Comparison of ENCODE assay signal across 8 mouse cellular contexts in genomic region chr12:111425789-111426460, GRCm38 (mm10). TPM values are rescaled to one million over a fixed set of nuclear protein-coding genes. Genes with fewer than 3 reads are reported as not detected.
DNase-seq lines count a peak whose midpoint lies in the region; ATAC-seq and TF ChIP-seq lines count a peak whose summit lies in the region.

No protein-coding gene starts in this region.

- no peaks in the 10 kb centered on the region for H3K27me3 ChIP-seq in Patski

- CTCF ChIA-PET in Patski (lab: Charles Lee) = interaction anchor here (0.7 to 12.6 kb wide), 23 partner anchors 12 to 111 kb away, joined by 3 to 144 read pairs (median 6); partner anchors contain the start of gene Gm266

- ATAC-seq in Patski = peak; percentile 17
- ATAC-seq in megakaryocyte, adult 5-6 weeks (ENCODE audit: poor library complexity, severe bottlenecking) = peak; percentile 73

- DNase-seq in Patski (ENCODE audit: low read depth, low spot score) = no peak
- DNase-seq in cerebellum, postnatal 25 days = peak; percentile 96 to 97
- peak; percentile 95 for DNase-seq in gastrocnemius, adult 18-20 months (ENCODE audit: low spot score)
- DNase-seq in hindlimb bud, embryonic 11.5 days (ENCODE audit: extremely low spot score, low read depth, low spot score) = peak; percentile 61
- DNase-seq in left cerebral cortex, adult 8-10 months (ENCODE audit: low spot score in 2 of 2) = peak; percentile 64 to 98
- DNase-seq in right cerebral cortex, adult 2 months (ENCODE audit: low spot score in 2 of 2) = peak; percentile 94 to 97
- peak; percentile 98 for DNase-seq in urinary bladder, postnatal 25 days (ENCODE audit: low spot score)

- in situ Hi-C loops in Patski (cut with MboI; ENCODE audit: low pct_unique_long_range_greater_than_20kb) = loop anchor here (5.0 kb wide), 1 partner anchor 41 kb away; no protein-coding TSS in a partner anchor

- POLR2A ChIA-PET in Patski (lab: Charles Lee) = interaction anchor here (0.6 kb wide), 2 partner anchors 78 to 628 kb away, joined by 3 read pairs; no protein-coding TSS in a partner anchor

- no peak for TF ChIP-seq CTCF in Patski (IDR thresholded peaks at IDR 0.05)

RNA-seq across cellular contexts. Expression of gene Exoc3l4, which starts 9.1 kb away (rescaled TPM):
- polyA plus RNA-seq in Patski (2021) = 8.5 TPM
- 1 to 10 TPM; 2.0 to 3.4 TPM for total RNA-seq in gastrocnemius, adult 18-20 months (2021)
- 1 to 10 TPM; 1.7 to 2.5 (median 2.0) TPM for total RNA-seq in left cerebral cortex, adult 8-10 months (2022)
- 0.39 and 1.1 TPM in 2 replicates for total RNA-seq in megakaryocyte, adult 5-6 weeks (2015)
- 0.29 TPM in 1 of 2 replicates, not detected in the other for total RNA-seq in megakaryocyte, adult 5-6 weeks (2017)

RNA-seq across cellular contexts. Expression of gene Tnfaip2, which starts 16.3 kb away (rescaled TPM):
- 57.5 TPM for polyA plus RNA-seq in Patski (2021)
- total RNA-seq in gastrocnemius, adult 18-20 months (2021) = 10 to 100 TPM; 38.8 to 52.9 TPM
- 1 to 10 TPM in 1 of 4 experiments, under 1 TPM in 3; 0.44 to 1.3 (median 0.68) TPM for total RNA-seq in left cerebral cortex, adult 8-10 months (2022)
- 42.7 and 43.7 TPM in 2 replicates for total RNA-seq in megakaryocyte, adult 5-6 weeks (2015)
- total RNA-seq in megakaryocyte, adult 5-6 weeks (2017) = 81.0 and 109 TPM in 2 replicates

RNA-seq across cellular contexts. Expression of gene Lbhd2, which starts 19.3 kb away (rescaled TPM):
- polyA plus RNA-seq in Patski (2021) = not detected
- total RNA-seq in gastrocnemius, adult 18-20 months (2021) = not detected
- 1 to 10 TPM; 2.4 to 4.8 (median 3.5) TPM for total RNA-seq in left cerebral cortex, adult 8-10 months (2022)
- not detected in 2 replicates for total RNA-seq in megakaryocyte, adult 5-6 weeks (2015)
- not detected in 2 replicates for total RNA-seq in megakaryocyte, adult 5-6 weeks (2017)

RNA-seq across cellular contexts. Expression of gene Cdc42bpb, which starts 48.4 kb away (rescaled TPM):
- 103 TPM for polyA plus RNA-seq in Patski (2021)
- 10 to 100 TPM; 17.3 to 21.2 TPM for total RNA-seq in gastrocnemius, adult 18-20 months (2021)
- total RNA-seq in left cerebral cortex, adult 8-10 months (2022) = 100 to 1,000 TPM; 123 to 157 (median 142) TPM
- total RNA-seq in megakaryocyte, adult 5-6 weeks (2015) = 22.0 and 24.6 TPM in 2 replicates
- total RNA-seq in megakaryocyte, adult 5-6 weeks (2017) = 12.4 and 14.2 TPM in 2 replicates

RNA-seq across cellular contexts. Expression of gene Gm266, which starts 59.7 kb away (rescaled TPM):
- polyA plus RNA-seq in Patski (2021) = 2.3 TPM
- under 1 TPM in 1 of 2 experiments, not detected in 1; 0.18 TPM for total RNA-seq in gastrocnemius, adult 18-20 months (2021)
- 1 to 10 TPM; 3.0 to 5.1 (median 3.8) TPM for total RNA-seq in left cerebral cortex, adult 8-10 months (2022)
- total RNA-seq in megakaryocyte, adult 5-6 weeks (2015) = not detected in 2 replicates
- total RNA-seq in megakaryocyte, adult 5-6 weeks (2017) = not detected in 2 replicates

Comparison
In these comparisons a context has a peak if more than half of its experiments do, and no peak if none do; other contexts are left out.
1. RNA of gene Tnfaip2, which starts 16.3 kb away (total RNA-seq): 42.7 to 109 TPM in megakaryocyte, adult 5-6 weeks and 38.8 to 52.9 TPM in gastrocnemius, adult 18-20 months; 0.44 to 1.3 TPM in left cerebral cortex, adult 8-10 months; every median in the first group is over 10 times any median in the second.